In genomic region chr1:72103962-72104361, GRCm38 (mm10) we compare ENCODE assay signal across 23 mouse cellular contexts.
DNase-seq lines count a peak whose midpoint lies in the region; ATAC-seq and TF ChIP-seq lines count a peak whose summit lies in the region.
"Had no signal": no experiment of that assay in that cellular context is flagged by ENCODE, and none has a peak within 500 bp of the region (broad histone marks: within the 10 kb centered on the region; RNA-seq: fewer than 3 reads in every experiment).

No protein-coding gene starts in this region.

- 29% methylated on average over 6 of the region's 6 CpGs for WGBS in lung, embryonic 14.5 days
- 45% methylated on average over 6 of the region's 6 CpGs for WGBS in lung, adult 2 months
- 38% methylated on average over 6 of the region's 6 CpGs for WGBS in lung, embryonic 16.5 days
- 92% methylated on average over 6 of the region's 6 CpGs for WGBS in forebrain, embryonic 12.5 days
- WGBS in midbrain, embryonic 16.5 days, result 79% methylated on average over 6 of the region's 6 CpGs

- no peaks in the 10 kb centered on the region for H3K4me1 ChIP-seq in lung, embryonic 14.5 days (ENCODE audit: insufficient read depth)
- no peaks in the 10 kb centered on the region for H3K4me1 ChIP-seq in lung, adult 2 months (ENCODE audit: control insufficient read depth, insufficient read depth, low read length)
- H3K4me1 ChIP-seq in lung, embryonic 16.5 days (replicated peaks; ENCODE audit: control insufficient read depth, insufficient read depth, low read length), result peaks cover 4% of the 10 kb centered on the region; the same call in 1 of the 2 replicates
- H3K4me1 ChIP-seq in forebrain, embryonic 12.5 days, result no peaks in the 10 kb centered on the region
- no peaks in the 10 kb centered on the region for H3K4me1 ChIP-seq in midbrain, embryonic 16.5 days (ENCODE audit: control insufficient read depth, insufficient read depth, low read length)
- H3K4me1 ChIP-seq: forebrain, embryonic 13.5 days; heart, embryonic 13.5 days; hindbrain, embryonic 12.5 days had no signal

- TF ChIP-seq CTCF in lung, embryonic 14.5 days (IDR thresholded peaks at IDR 0.05; ENCODE audit: low read depth), result no peak
- TF ChIP-seq CTCF in lung, adult 2 months (IDR thresholded peaks at IDR 0.05; ENCODE audit: insufficient read depth, low read length), result no peak

- H3K4me3 ChIP-seq in lung, embryonic 14.5 days (ENCODE audit: low read depth, low read length), result no peak overlapping the region
- no peak overlapping the region for H3K4me3 ChIP-seq in lung, adult 2 months (replicated peaks; ENCODE audit: extremely low read depth, low read depth, low read length)
- H3K4me3 ChIP-seq in lung, embryonic 16.5 days (ENCODE audit: low read length), result no peak overlapping the region
- H3K4me3 ChIP-seq in forebrain, embryonic 12.5 days (replicated peaks), result no peak overlapping the region
- H3K4me3 ChIP-seq in midbrain, embryonic 16.5 days (ENCODE audit: low read depth, low read length), result no peak overlapping the region
- H3K4me3 ChIP-seq: embryonic facial prominence, embryonic 12.5 days; forebrain, embryonic 13.5 days; heart, adult 2 months; heart, embryonic 13.5 days; hindbrain, embryonic 12.5 days had no signal

- no peaks in the 10 kb centered on the region for H3K36me3 ChIP-seq in lung, embryonic 14.5 days (ENCODE audit: insufficient read depth)
- no peaks in the 10 kb centered on the region for H3K36me3 ChIP-seq in lung, embryonic 16.5 days (ENCODE audit: control insufficient read depth, insufficient read depth, low read length)
- no peaks in the 10 kb centered on the region for H3K36me3 ChIP-seq in forebrain, embryonic 12.5 days (replicated peaks)
- no peaks in the 10 kb centered on the region for H3K36me3 ChIP-seq in midbrain, embryonic 16.5 days (ENCODE audit: control insufficient read depth, insufficient read depth, low read length)
- H3K36me3 ChIP-seq: embryonic facial prominence, embryonic 12.5 days; G1E; heart, embryonic 13.5 days; hindbrain, embryonic 12.5 days had no signal

- no peaks in the 10 kb centered on the region for H3K27me3 ChIP-seq in lung, embryonic 14.5 days (ENCODE audit: insufficient read depth, low read length)
- no peaks in the 10 kb centered on the region for H3K27me3 ChIP-seq in lung, embryonic 16.5 days (ENCODE audit: control insufficient read depth, insufficient read depth, low read depth, low read length)
- H3K27me3 ChIP-seq in forebrain, embryonic 12.5 days, result no peaks in the 10 kb centered on the region
- no peaks in the 10 kb centered on the region for H3K27me3 ChIP-seq in midbrain, embryonic 16.5 days (ENCODE audit: control insufficient read depth, insufficient read depth, low read depth, low read length)
- H3K27me3 ChIP-seq: embryonic facial prominence, embryonic 12.5 days; forebrain, embryonic 13.5 days; heart, embryonic 13.5 days; hindbrain, embryonic 12.5 days had no signal

- no peak for TF ChIP-seq POLR2A in lung, adult 2 months (IDR thresholded peaks at IDR 0.05; ENCODE audit: borderline replicate concordance, extremely low read depth, low read depth, low read length)

- H3K4me2 ChIP-seq in lung, embryonic 14.5 days, result no peak overlapping the region
- H3K4me2 ChIP-seq in lung, embryonic 16.5 days (ENCODE audit: low read depth, low read length), result no peak overlapping the region
- no peak overlapping the region for H3K4me2 ChIP-seq in forebrain, embryonic 12.5 days
- H3K4me2 ChIP-seq in midbrain, embryonic 16.5 days (ENCODE audit: low read length), result no peak overlapping the region
- H3K4me2 ChIP-seq: embryonic facial prominence, embryonic 12.5 days; forebrain, embryonic 13.5 days; heart, embryonic 13.5 days; hindbrain, embryonic 12.5 days had no signal

- no peak overlapping the region for H3K9ac ChIP-seq in lung, embryonic 14.5 days
- no peak overlapping the region for H3K9ac ChIP-seq in lung, embryonic 16.5 days (ENCODE audit: low read length)
- no peak overlapping the region for H3K9ac ChIP-seq in forebrain, embryonic 12.5 days
- no peak overlapping the region for H3K9ac ChIP-seq in midbrain, embryonic 16.5 days (ENCODE audit: low read depth, low read length)
- H3K9ac ChIP-seq: embryonic facial prominence, embryonic 12.5 days; forebrain, embryonic 13.5 days; forebrain, postnatal 0 days; heart, embryonic 13.5 days; hindbrain, embryonic 12.5 days had no signal

- no peaks in the 10 kb centered on the region for H3K9me3 ChIP-seq in lung, embryonic 14.5 days (ENCODE audit: low read depth, low read length)
- no peaks in the 10 kb centered on the region for H3K9me3 ChIP-seq in lung, embryonic 16.5 days (ENCODE audit: control insufficient read depth, low read length)
- no peaks in the 10 kb centered on the region for H3K9me3 ChIP-seq in forebrain, embryonic 12.5 days
- no peaks in the 10 kb centered on the region for H3K9me3 ChIP-seq in midbrain, embryonic 16.5 days (replicated peaks; ENCODE audit: control insufficient read depth, low read length, poor library complexity, severe bottlenecking)
- H3K9me3 ChIP-seq: embryonic facial prominence, embryonic 12.5 days; forebrain, embryonic 13.5 days; G1E; heart, embryonic 13.5 days; hindbrain, embryonic 12.5 days had no signal

- peak; percentile 89 for ATAC-seq in lung, embryonic 14.5 days (ENCODE audit: insufficient read depth)
- ATAC-seq in lung, embryonic 16.5 days (ENCODE audit: low read depth), result peak; percentile 95
- no peak for ATAC-seq in forebrain, embryonic 12.5 days (ENCODE audit: low FRiP score)
- ATAC-seq in midbrain, embryonic 16.5 days, result no peak
- ATAC-seq: forebrain, embryonic 13.5 days; forebrain, postnatal 0 days; hindbrain, embryonic 16.5 days had no signal

- peak overlapping the region; percentile 7; the same call in 1 of the 2 replicates for H3K27ac ChIP-seq in lung, embryonic 14.5 days (ENCODE audit: low read depth)
- H3K27ac ChIP-seq in lung, embryonic 16.5 days (ENCODE audit: low read length), result peak overlapping the region; percentile 27
- H3K27ac ChIP-seq in forebrain, embryonic 12.5 days, result no peak overlapping the region
- no peak overlapping the region for H3K27ac ChIP-seq in midbrain, embryonic 16.5 days (ENCODE audit: low read length)
- H3K27ac ChIP-seq: embryonic facial prominence, embryonic 12.5 days; forebrain, embryonic 13.5 days; heart, adult 2 months; heart, embryonic 13.5 days; hindbrain, embryonic 12.5 days had no signal

- peak; percentile 82 for DNase-seq in lung, embryonic 14.5 days
- DNase-seq in lung, adult 2 months, result no peak
- DNase-seq in lung, postnatal 14 days, result peak; percentile 14
- no peak for DNase-seq in heart, adult 8-10 months (ENCODE audit: low spot score)
- DNase-seq: adrenal gland, adult 8-10 months; adrenal gland, postnatal 36 days; cerebellum, adult 2 months; cerebellum, postnatal 10 days; embryo, embryonic 11 days; forebrain, postnatal 0 days; gastrocnemius, postnatal 14 days; heart, adult 2 months; heart, postnatal 10 days; heart, postnatal 4 days had no signal

Comparison
In these comparisons a context has a peak if more than half of its experiments do, and no peak if none do; other contexts are left out.
1. DNase-seq: peak in lung, embryonic 14.5 days (single experiment) and lung, postnatal 14 days (single experiment); none in lung, adult 2 months (single experiment) and heart, adult 8-10 months (single experiment).
2. ATAC-seq: peak in lung, embryonic 14.5 days (single experiment) and lung, embryonic 16.5 days (single experiment); none in forebrain, embryonic 12.5 days (single experiment) and midbrain, embryonic 16.5 days (single experiment).
3. H3K27ac ChIP-seq: peak in lung, embryonic 14.5 days (single experiment) and lung, embryonic 16.5 days (single experiment); none in forebrain, embryonic 12.5 days (single experiment) and midbrain, embryonic 16.5 days (single experiment).